Mouse (Mus musculus) duodenum, adult 2 months (tissue): ENCODE measurements around the gene Olfr822. TPM values are rescaled to one million over a fixed set of nuclear protein-coding genes. Genes with fewer than 3 reads are reported as not detected.

ENCODE experiments used
- polyA plus RNA-seq: library from polyadenylated mRNA; depleted of rRNA; stranded (reverse); fragments of >200 nt; gene quantifications from 2 replicates; pipeline ENCODE4 v1.2.3, GENCODE M21; 2012; ENCODE audit warnings: low replicate concordance; rRNA removed

Olfr822 gene
- polyA plus RNA-seq = not detected in 2 replicates

GRCm38 (mm10) chr10:130070910-130071309 is at the start of gene Olfr822:
Gene Olfr822 (plus strand): TSS chr10:130071210.

DNA sequence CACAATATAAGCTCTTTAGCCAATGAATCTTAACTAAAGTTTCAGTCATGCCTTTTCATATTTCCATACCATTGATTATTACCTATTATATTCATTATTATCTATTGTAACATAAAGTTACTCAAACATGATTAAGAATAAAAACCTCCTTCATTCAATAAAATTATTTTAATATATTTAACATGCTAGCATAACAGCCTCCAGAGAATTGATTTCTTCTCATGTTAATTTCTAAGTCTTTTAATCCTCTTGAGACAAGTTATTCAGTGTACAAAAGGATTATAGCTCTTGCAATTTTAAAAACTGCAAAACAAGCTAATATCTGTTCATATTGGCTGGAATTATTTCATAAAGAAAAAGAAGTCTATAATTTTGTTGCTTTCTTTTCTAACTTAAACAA is 41.0 kb upstream of the Olfr822 start, which contains the start of gene Olfr821:
Olfr821 (plus strand) TSS at position 301 of the 400 bp plus-strand sequence.

DNA sequence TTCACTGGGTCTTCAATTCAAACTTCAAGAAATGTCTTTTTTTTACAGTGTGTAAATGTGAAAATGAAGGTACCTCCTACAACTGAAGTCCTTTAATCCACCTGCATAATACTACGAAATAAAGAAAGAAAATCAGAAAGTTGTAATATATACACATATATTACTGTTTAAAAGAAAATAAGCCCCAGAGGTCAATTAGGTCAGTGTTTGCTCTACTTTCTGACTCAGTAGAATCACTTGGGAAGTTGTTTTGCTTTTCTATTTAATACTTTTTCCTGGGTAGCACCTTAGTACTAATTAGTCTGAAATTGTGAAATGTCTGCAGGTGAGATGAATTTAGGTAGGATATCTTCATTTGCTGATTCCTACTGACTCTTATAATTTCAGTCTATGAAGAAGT is 44.3 kb downstream of the Olfr822 start, which contains the start of gene Olfr823:
Olfr823 (minus strand) TSS at position 101 of the 400 bp plus-strand sequence.

Other genes starting within 250 kb of the Olfr822 start
- not detected in 2 replicates for gene Olfr812, start 225.1 kb upstream of the Olfr822 start, polyA plus RNA-seq
- gene Olfr813, start 215.8 kb upstream of the Olfr822 start, polyA plus RNA-seq = not detected in 2 replicates
- not detected in 2 replicates for gene Olfr814, start 191.4 kb upstream of the Olfr822 start, polyA plus RNA-seq
- not detected in 2 replicates for gene Olfr815, start 165.3 kb upstream of the Olfr822 start, polyA plus RNA-seq
- gene Olfr816, start 155.6 kb upstream of the Olfr822 start, polyA plus RNA-seq = not detected in 2 replicates
- gene Olfr818, start 122.1 kb upstream of the Olfr822 start, polyA plus RNA-seq = not detected in 2 replicates
- gene Olfr819, start 103.9 kb upstream of the Olfr822 start, polyA plus RNA-seq = not detected in 2 replicates
- not detected in 2 replicates for gene Olfr247, start 95.1 kb upstream of the Olfr822 start, polyA plus RNA-seq
- gene Gm10310, start 86.1 kb upstream of the Olfr822 start, polyA plus RNA-seq = not detected in 2 replicates
- not detected in 2 replicates for gene Olfr820, start 58.6 kb upstream of the Olfr822 start, polyA plus RNA-seq
- not detected in 2 replicates for gene Olfr821, start 40.9 kb upstream of the Olfr822 start, polyA plus RNA-seq
- not detected in 2 replicates for gene Olfr823, start 44.2 kb downstream of the Olfr822 start, polyA plus RNA-seq
- gene Olfr824, start 58.8 kb downstream of the Olfr822 start, polyA plus RNA-seq = not detected in 2 replicates
- not detected in 2 replicates for gene Olfr825, start 95.6 kb downstream of the Olfr822 start, polyA plus RNA-seq
- not detected in 2 replicates for gene Olfr826, start 113.0 kb downstream of the Olfr822 start, polyA plus RNA-seq
- gene Olfr827, start 143.2 kb downstream of the Olfr822 start, polyA plus RNA-seq = not detected in 2 replicates
- not detected in 2 replicates for gene Neurod4, start 209.0 kb downstream of the Olfr822 start, polyA plus RNA-seq